Mouse (Mus musculus): ENCODE results near the gene Igll1.

Gene Igll1

DNA sequence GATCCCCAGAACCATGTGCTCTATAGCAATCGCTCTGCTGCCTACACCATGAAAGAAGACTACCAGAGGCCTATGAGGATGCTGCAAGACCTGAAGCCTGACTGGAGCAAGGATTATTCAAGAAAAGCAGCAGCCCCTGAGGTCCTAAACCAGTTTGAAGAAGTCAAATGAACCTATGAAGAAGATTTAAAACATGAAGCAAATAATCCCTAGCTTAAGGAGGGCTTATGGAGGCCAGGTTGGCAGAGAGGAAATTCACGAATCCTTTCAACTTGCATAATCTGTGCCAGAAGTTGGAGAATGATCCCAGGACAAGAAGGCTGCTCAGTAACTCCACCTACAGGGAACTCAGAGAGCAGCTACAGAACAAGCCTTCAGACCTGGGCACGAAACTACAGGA, 11.4 kb downstream of the Igll1 start:
- no peak for DNase-seq (ENCODE audit: low spot score)

DNA sequence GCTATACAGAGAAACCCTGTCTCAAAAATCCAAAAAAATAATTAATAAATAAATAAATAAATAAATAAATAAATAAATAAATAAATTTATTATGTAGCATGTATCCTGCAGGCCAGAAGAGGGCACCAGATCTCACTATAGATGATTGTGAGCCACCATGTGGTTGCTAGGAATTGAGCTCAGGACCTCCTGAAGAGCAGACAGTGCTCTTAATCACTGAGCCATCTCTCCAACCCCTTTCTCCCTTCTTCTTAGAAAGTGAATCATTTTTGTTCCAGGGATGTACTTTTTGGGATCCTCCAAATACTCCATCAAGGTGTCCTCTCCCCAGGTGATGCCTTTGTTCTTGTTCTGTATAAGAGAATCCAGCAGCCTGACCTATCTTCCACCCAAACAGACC, 14.6 kb downstream of the Igll1 start:
- no peak for DNase-seq (ENCODE audit: low spot score)

DNA sequence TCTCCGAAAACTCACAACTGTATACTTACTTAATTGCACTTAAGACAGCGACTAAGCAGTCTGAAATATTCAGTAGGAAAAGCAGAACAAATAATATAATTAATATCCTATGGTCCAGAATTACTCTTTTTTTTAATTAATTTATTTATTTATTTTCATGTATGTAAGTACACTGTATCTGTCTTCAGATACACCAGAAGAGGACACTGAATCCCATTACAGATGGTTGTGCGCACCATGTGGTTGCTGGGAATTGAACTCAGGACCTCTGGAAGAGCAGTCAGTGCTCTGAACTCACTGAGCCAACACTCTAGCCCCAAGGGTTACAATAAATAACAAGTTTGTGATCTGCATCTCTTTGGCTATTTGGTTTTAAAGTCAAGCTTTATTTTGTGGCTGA, 34.1 kb downstream of the Igll1 start:
- DNase-seq (ENCODE audit: low spot score), result no peak

DNA sequence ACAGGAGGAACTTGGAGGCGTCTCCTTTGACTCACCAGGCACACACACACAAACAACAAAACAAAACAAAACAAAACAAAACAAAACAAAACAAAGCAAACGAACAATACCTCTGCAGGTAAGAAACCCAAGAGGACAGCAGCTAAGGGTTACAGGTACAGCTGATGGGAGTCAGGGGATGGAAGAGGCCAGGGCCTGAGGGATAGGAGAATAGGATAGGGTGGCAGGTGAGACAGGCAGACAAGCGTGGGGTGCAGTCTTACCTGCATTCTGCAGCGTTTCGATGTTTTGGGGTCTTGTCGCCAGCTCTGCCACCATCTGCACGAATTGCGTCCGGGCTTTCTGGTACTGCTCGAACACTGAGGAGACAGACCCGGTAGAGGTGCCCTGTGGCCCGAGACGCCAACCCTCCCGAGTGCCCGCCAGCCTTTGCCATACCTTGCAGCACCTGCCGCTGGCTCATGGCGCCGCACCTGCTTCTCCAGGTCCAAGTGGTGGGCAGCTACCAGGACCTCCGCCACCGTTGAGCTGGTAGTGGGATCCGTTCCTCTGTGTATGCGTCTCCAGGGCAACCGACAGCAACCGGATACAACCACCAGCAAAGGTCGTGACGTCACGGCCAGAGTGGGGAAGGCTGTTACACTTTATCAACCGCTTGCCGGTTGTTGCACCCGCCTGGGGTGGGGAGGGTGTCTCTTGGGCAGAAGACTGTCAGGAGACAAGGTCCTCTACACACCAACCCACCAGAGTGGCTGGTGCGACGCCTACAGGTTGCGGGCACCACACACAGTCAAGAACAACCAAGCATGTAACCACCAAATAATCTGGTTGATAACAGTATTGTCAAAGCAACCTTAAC, 34.8 kb downstream of the Igll1 start, which contains the start of gene Spag6l:
Spag6l (minus strand) TSS at position 700 of the 859 bp plus-strand sequence.
- peak; percentile 46 for DNase-seq (ENCODE audit: low spot score)

DNA sequence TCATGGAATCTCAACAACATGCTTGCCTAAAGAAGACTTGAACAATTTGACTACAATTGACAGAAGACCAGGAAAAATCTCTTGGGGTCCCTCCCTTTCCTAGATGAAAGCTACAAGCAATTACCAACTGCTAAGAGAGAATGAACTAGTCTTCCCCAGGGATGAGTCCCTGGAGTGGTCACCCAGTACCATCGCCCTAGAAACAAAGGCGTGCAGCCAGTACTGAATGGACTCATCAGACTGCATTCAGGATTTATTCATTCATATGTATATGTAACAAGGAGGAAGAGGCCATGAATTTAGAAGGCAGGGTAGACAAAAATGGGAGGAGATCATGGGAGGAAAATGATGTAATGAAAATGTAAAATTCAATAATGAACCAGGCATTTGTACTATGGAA, 37.6 kb downstream of the Igll1 start:
- no peak for DNase-seq (ENCODE audit: low spot score)

DNA sequence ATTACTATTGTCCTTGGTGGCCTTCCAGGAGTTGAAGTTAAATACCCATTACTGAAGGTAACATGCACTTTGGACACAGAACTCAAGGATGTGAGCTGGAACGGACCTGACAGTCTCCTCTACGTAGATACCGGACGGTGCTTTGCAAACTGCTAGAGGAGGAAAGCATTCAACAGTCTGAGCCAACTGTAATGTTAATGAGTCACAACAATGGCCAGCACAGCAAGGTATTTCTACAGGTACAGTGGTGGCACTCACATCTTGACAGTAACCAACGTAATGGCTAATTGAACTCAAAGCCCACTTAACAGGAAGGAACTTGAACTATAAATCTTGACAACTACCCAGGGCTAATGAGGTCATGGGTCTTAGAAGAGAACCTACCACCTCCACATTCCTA, 38.3 kb downstream of the Igll1 start:
- no peak for DNase-seq (ENCODE audit: low spot score)

Data from lung, postnatal 25 days (tissue).